Mouse (Mus musculus): Measurements from ENCODE around the gene Esrrb.
A peak's percentile ranks its signal among the peaks of the same experiment; 100 is the strongest.

The Esrrb gene

DNA sequence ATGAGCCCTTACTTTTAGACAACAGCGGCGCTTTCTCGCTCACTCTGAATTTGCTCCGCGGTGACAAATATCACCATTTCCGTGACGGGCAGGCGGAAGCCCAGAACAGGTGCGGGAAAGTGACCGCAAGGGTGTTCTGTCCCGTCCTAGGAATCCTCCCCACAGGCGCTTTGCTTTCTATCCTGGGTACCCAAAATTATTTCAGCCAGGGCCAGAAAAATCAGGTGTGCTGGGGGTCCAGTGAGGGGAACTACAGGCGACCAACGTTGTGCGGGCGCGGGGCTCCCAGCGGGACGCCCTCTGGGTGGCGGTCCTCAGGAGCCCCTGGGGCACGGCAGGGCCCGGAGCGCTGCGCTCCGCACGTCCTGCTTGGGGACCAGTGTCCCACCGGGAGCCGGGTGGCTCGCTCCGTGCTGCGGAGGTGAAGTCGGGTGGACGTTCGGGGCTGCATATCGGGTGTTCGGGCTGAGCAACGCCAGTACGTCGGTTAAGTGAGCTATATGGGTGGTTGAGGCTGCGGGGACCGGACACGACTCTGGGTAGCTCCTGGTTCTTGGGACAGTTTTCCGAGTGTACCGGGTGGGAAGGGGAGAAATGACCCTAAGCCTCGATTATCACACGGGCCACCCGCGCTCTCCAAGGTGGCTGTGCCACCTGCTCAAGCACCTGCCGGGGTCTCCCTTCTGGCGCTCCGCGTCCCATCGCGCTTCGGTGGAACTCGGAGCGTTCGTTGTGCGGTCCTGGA lies 61.4 kb downstream of the Esrrb start:
- DNase-seq (ENCODE audit: low spot score), result no peak

GRCm38 (mm10) chr12:86423102-86423501 lies 62.2 kb downstream of the Esrrb start:
- no peak for DNase-seq (ENCODE audit: low spot score)

DNA sequence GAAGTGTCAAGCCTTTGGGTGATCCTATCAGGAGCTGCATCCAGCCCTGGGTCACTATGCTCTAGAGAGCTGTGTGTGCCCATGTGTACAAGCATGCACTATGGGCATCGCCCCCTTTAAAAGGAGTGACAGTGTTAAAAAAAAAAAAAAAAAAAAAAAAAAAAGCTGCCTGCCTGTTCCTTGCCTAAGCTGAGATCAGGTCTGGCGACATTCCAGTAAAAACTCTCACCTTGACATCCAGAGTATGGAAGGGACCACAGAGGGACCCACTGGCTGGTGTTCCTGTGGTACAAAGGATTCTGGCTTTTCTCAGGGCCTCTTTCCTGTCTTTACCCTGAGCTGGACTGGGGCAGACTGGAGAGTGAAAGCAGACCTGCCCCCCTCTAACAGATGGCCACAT lies 66.7 kb downstream of the Esrrb start:
- DNase-seq (ENCODE audit: low spot score), result no peak

GRCm38 (mm10) chr12:86431671-86432070 lies 70.8 kb downstream of the Esrrb start:
- DNase-seq (ENCODE audit: low spot score), result no peak

DNA sequence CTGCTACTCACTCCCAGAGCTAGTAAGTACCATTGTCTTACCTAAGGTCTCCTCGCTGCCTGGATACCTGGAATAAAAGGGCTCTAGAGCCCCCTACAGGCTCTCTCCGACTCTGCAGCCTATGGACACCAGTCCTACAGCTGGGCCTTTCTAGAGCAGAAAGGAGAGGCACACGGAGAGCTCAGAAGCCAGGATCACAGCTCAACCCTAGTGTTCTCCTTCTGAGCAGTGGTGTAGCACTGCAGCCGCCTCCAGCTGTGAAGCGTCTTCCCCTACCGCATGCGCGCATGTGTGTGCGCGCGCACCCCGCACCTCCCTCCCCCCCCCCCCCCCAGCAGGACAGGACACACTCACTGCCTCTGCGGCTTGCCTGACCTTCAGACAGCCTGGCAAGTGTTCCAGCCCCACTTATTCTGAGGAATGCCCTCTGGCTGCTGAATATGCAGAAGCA lies 72.5 kb downstream of the Esrrb start:
- DNase-seq (ENCODE audit: low spot score), result peak; percentile 55

DNA sequence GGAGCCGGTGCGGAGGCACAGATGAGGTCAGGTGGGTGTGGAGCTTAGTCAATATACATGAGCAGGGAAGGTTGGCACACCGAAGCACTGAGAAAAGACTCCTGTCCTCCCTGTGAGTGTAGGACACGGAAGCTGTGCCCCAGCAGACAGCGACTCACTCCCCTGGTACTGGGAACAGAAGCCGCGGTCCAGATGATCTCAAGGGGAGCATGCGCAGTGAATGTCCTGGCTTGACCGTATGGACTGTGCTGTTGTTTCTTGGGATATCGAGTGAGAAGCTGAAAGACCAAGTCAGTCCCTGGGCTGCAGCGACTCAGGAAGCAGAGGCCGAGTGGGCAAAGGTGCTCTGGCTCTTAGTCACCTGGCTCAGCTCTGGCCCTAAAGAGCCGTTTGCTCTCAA lies 74.7 kb downstream of the Esrrb start:
- no peak for DNase-seq (ENCODE audit: low spot score)

DNA sequence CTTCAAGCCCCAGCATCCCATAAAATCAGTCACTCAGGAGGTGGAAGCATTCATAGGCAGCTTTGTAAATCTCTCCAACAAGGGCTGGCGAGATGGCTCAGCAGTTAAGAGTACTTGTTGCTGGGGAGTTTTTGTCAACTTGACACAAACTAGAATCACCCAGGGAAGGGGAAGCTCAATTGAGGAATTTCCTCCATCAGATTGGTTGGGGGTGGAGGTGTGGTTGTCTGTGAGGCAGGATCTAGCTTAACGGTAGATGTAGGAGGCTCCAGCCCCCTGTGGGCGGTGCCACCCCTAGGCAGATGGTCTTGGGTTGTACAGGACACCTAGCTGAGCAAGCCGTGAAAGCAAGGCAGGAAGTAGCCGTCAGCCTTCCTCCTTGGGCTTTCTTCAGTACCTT lies 89.9 kb downstream of the Esrrb start:
- no peak for DNase-seq (ENCODE audit: low spot score)

DNA sequence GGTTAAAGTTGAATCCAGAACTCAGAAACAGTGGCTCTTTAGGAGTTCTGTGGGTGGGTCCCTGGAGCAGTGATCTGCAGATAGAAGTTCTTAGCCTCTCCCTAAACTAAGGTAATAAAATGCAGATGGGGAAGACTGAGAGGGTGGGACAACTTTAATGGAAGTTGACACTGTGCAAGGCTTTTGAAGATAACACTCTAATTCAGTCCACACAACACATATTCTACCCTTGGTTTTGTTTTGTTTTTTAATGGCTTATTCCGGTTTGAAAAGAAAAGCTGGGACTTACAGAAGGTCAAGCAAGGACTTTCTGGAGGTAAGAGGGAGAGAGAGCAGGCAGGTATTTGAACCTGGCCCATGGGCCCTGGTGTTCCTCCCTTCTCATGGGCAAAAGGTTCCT lies 94.1 kb downstream of the Esrrb start:
- no peak for DNase-seq (ENCODE audit: low spot score)

- no peak for DNase-seq (ENCODE audit: low spot score)
These were observed 102.0 kb downstream of the Esrrb start for GRCm38 (mm10) chr12:86462742-86463470.

DNA sequence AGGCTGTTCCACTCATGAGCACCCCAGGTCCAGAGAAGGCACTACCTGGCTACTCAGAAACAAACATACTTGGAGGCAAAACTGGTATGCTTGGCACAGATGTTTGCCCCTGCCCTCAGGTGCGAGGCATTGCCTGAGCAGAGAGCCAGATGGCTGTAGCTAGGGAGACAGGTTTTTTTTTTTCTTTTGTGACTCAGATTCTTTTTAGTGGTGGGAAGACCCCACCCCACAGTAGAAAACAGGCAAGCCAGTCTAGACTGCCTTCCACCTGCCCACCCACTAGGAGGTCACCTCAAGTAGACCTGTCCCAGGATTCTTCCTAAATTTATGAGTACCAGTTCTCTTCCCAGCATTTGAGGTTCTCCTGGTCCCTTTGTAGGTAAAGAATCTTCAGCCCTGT lies 103.5 kb downstream of the Esrrb start:
- no peak for DNase-seq (ENCODE audit: low spot score)

- no peak for DNase-seq (ENCODE audit: low spot score)
These were observed 105.3 kb downstream of the Esrrb start for GRCm38 (mm10) chr12:86466180-86466579.

GRCm38 (mm10) chr12:86469919-86470318 lies 109.0 kb downstream of the Esrrb start:
- no peak for DNase-seq (ENCODE audit: low spot score)

GRCm38 (mm10) chr12:86470912-86471311 lies 110.0 kb downstream of the Esrrb start:
- no peak for DNase-seq (ENCODE audit: low spot score)

DNA sequence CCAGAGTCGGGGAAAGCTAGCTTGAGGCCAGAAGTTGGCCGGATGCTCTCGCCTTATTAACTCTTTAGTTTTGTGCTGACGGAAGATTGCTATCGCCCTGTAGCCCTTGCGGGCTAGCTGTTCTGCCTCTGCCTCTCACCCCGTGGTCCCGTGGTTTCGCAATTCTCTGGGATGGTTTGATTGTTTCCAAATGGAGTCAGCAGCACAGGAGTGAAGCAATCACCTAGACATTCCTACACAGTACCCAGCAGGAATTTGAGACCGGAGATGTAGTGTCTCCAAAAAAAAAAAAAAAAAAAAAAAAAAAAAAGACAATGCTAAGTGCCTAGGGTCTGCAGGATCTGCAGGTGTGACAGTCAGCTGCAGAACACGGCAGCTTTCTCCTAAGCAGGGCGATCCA lies 112.7 kb downstream of the Esrrb start:
- no peak for DNase-seq (ENCODE audit: low spot score)

DNA sequence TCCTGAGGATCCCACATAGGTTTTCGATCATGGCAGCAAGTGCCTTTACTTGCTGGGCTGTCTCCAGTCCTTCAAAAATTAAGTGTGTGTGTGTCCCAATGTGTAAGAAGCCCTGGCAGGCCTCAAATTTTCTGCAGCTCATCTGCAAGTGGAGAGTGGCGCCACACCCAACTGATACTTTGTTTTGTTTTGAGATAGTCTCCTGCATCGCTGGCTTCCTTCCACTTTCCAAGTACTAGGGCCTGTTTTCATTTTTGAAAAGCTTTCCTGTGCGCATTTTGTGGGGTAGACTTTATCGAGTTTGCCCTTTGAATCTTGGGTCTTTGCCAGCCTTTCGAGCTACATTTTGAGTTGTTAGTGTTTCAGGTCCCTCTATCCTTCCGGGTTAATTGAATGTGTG lies 115.1 kb downstream of the Esrrb start:
- DNase-seq (ENCODE audit: low spot score), result no peak

DNA sequence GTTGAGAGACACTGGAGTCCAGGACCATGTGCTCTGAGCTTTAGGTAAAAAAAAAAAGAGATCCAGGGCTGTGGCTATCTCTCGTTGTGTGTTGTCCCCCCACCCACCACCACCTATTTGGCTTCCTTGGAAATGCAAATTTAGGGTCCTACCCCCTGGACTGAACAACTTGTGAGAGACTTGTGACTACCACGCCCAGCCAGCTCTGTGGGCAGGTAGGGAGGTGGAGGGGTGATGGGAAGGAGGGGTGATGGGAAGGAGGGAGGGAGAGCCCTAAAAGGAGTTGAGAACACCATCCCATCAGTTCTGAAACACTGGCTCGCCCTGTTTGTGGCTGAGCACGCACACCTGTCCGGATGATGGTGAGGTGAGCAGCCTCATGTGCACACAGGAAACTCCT lies 118.0 kb downstream of the Esrrb start:
- no peak for DNase-seq (ENCODE audit: low spot score)

GRCm38 (mm10) chr12:86482029-86482428 lies 121.1 kb downstream of the Esrrb start:
- no peak for DNase-seq (ENCODE audit: low spot score)

- no peak for DNase-seq (ENCODE audit: low spot score)
These were observed 122.5 kb downstream of the Esrrb start for GRCm38 (mm10) chr12:86483413-86483841.

DNA sequence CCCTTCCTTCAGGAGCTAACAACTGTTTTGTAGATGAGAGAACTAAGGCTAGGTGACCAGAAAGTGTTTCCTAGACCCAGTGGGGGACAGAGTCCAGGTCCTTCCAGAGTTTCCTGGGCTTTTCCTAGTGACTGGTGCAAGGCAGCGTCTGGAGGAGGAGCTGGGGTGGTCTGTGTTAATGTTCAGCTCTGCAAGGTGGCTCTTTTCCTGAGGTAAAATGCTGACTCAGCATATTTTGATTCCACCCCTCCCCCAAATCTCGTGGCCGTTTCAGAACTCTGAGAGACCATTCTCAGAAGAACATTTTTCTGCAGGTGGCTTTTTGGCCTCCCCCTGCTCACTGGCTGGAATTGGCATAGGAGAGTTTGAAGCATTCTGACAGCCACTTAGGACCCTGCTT lies 127.1 kb downstream of the Esrrb start:
- no peak for DNase-seq (ENCODE audit: low spot score)

GRCm38 (mm10) chr12:86490052-86490451 lies 129.1 kb downstream of the Esrrb start:
- DNase-seq (ENCODE audit: low spot score), result no peak

- no peak for DNase-seq (ENCODE audit: low spot score)
These were observed 130.6 kb downstream of the Esrrb start for GRCm38 (mm10) chr12:86491500-86491899.

GRCm38 (mm10) chr12:86492822-86493221 lies 131.9 kb downstream of the Esrrb start:
- DNase-seq (ENCODE audit: low spot score), result no peak

DNA sequence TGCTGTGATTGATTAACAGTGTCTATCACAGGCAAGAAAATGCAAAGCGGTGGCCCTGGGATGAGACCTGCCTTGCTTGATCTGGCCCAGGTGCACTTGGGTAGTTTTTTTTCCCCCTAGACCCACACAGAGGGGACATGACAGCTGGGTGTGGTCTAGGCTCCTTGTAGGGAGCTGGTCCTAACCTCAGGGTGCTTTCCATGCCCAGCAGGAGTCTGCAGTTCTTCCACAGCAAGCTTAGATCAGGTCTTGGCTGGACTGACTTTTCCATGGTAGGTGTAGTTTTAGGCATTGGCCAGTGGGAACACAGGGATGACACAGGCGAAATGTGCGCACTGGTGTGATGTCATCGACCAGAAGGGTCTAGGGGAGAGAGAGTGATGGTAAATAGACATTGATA lies 136.2 kb downstream of the Esrrb start:
- DNase-seq (ENCODE audit: low spot score), result no peak

GRCm38 (mm10) chr12:86498765-86499164 lies 137.8 kb downstream of the Esrrb start:
- peak; percentile 29 for DNase-seq (ENCODE audit: low spot score)
